Mouse (Mus musculus) ES-Bruce4 (cell line): Measurements from ENCODE around the gene Rln3. TPM values are rescaled to one million over a fixed set of nuclear protein-coding genes. Genes with fewer than 3 reads are reported as not detected.

Experiments used
- H3K27ac ChIP-seq: 2 replicates; pipeline ENCODE4 v1.5.1; 2012; ENCODE audit warnings: low read length, inconsistent platforms; ENCODE audit not compliant: insufficient read depth
- H3K27me3 ChIP-seq: 2 replicates; pipeline ENCODE4 v1.6.1; 2012; ENCODE audit warnings: mild to moderate bottlenecking, low read length, inconsistent platforms; ENCODE audit not compliant: control insufficient read depth, poor library complexity, insufficient read depth, severe bottlenecking
- H3K36me3 ChIP-seq: 2 replicates; pipeline ENCODE4 v1.6.1; 2012; ENCODE audit warnings: inconsistent platforms, mild to moderate bottlenecking, low read length, moderate library complexity; ENCODE audit not compliant: control insufficient read depth, poor library complexity, insufficient read depth, severe bottlenecking
- H3K4me1 ChIP-seq: one replicate; pipeline ENCODE4 v1.8.1; 2011; ENCODE audit warnings: low read length; ENCODE audit not compliant: control insufficient read depth, insufficient read depth
- H3K4me3 ChIP-seq: 2 replicates; pipeline ENCODE4 v1.5.1; 2011; ENCODE audit warnings: low read depth, mild to moderate bottlenecking, low read length
- H3K9ac ChIP-seq: 2 replicates; pipeline ENCODE4 v1.6.1; 2012; ENCODE audit warnings: low read depth, mild to moderate bottlenecking, inconsistent platforms; ENCODE audit not compliant: poor library complexity, severe bottlenecking
- H3K9me3 ChIP-seq: replicated peaks from 2 replicates; pipeline ENCODE4 v1.6.1; 2012; ENCODE audit warnings: mild to moderate bottlenecking, low read length, inconsistent platforms; ENCODE audit not compliant: control insufficient read depth, poor library complexity, insufficient read depth, severe bottlenecking
- CTCF ChIP-seq: IDR thresholded peaks from one replicate; pipeline ENCODE4 v1.8.1; 2011; ENCODE audit warnings: low read depth, low read length
- EP300 ChIP-seq: IDR thresholded peaks from 2 replicates; pipeline ENCODE4 v1.6.1; 2011; ENCODE audit warnings: low read depth, low read length; ENCODE audit not compliant: insufficient read depth
- POLR2A ChIP-seq: IDR thresholded peaks from one replicate; pipeline ENCODE4 v1.8.1; 2011; ENCODE audit warnings: low read length; ENCODE audit not compliant: insufficient read depth
- polyA plus RNA-seq: library from polyadenylated mRNA; stranded (reverse); fragments of >200 nt; gene quantifications from 2 replicates; pipeline ENCODE4 v1.2.4, GENCODE M21; 2011; ENCODE audit warnings: low read depth; ENCODE audit not compliant: missing spikeins, insufficient read depth, insufficient read length

Rln3 gene
- polyA plus RNA-seq, 1 experiment = 1.9 TPM

DNA sequence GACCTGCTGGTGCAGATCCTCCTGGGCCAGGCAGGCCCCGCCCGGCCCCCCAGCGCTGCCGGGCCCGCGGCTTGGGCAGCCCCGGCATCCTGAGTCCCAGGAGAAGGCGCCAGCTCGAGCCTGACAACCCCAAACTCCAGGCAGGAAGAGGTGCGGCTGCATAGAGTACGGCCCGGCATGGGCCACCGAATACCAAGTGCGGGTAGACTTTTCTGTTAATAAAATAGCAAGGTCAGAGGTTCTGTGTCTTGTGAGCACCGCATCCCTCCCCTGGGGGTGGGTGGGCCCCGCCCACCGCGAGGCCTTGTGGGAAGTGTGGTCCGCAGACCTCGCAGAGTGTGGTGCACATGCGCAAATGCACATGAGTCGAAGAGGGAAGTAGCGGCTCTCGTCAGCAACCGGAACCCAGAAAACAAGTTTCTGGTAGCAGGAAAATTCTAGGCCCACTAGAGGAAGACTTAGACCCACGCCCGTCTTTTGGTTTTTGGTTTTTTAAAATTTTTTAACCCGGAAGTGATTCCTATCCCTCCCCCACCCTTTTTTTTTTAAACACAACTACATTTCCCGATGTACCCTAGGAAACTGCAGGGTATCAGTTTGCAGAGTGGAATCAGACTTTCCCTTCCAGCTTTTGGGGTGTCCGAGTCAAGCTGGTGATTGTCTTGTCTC lies 40.1 kb downstream of the Rln3 start:
- no peak for TF ChIP-seq EP300
- TF ChIP-seq POLR2A = peak; percentile 19
- no peak for TF ChIP-seq CTCF
- Histone ChIP-seq H3K36me3 (peaks cover 13% of the 10 kb centered on the region), H3K4me3 (peak overlapping the region; percentile 93), H3K27me3 (no peaks in the 10 kb centered on the region), H3K9ac (peak overlapping the region; percentile 88), H3K4me1 (peaks cover under 1% of the 10 kb centered on the region), H3K9me3 (no peaks in the 10 kb centered on the region), H3K27ac (peak overlapping the region; percentile 62)

DNA sequence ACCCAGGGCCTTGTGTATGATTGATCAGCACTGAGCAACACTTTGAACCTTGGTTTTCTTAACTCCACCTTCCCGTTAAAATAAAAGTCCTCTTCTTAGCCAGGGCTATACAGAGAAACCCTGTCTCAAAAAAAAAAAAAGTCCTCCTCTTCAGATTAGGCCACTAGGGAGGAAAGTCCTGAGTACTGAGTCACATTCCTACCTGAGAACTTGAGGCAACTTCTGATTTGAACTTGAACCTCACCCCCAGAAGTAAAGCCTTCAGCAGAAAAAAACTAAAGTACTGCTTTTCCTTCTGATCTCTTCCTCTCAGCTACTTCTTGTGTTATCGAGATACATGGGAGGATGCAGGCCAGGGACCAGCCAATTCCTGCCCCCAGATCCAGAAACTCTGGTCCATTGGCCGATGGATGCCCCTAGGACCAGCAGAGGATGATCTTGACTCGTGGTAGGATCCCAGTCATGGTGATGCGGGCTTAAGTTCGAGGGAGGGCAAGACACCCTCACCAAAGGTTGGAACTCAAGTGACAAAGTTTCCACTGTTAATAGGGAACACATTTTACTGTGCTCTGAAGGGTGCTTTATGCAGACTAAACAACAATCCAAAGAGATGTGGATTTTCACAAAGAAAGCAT lies 41.1 kb downstream of the Rln3 start:
- Histone ChIP-seq H3K4me1 (peaks cover 7% of the 10 kb centered on the region), H3K4me3 (peak overlapping the region; percentile 93), H3K27ac (no peak overlapping the region; the same call in 1 of the 2 replicates), H3K27me3 (no peaks in the 10 kb centered on the region), H3K9me3 (no peaks in the 10 kb centered on the region), H3K36me3 (peaks cover 18% of the 10 kb centered on the region), H3K9ac (peak overlapping the region; percentile 88)
- TF ChIP-seq CTCF (no peak), EP300 (no peak), POLR2A (no peak)

DNA sequence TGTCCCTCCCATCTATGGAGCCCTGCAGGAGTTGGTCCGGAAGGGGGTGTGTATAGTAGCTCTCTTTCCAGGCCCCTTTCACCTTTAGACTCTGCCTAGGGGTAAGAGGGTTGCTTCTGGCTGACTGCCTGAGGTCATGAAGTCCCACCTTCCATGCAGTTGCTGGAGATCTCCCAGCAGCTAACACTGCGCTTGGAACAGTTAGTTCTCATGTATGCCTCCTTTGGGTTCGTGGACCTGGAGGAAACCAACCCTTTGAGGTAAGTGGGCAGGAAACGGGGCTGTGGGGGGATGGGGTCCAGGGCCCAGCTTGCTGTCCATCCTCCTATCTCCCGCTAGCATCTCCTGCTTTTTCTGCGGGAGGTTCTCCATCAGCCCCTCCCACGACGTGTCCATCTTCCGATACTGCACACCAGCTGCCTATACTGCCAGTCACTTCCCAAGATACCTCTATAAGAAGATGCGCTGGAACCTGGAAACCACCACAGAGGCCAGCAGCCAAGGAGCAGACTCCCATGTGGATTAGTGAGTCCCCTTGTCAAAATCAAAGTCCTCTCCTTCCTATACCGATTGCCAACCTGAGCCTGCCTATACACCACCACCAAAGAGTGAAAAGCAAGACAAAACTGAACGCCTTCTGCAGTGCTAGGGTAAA lies 41.7 kb downstream of the Rln3 start:
- H3K9ac ChIP-seq = no peak overlapping the region
- H3K4me1 ChIP-seq = peaks cover 7% of the 10 kb centered on the region
- H3K27ac ChIP-seq = no peak overlapping the region
- no peaks in the 10 kb centered on the region for H3K9me3 ChIP-seq
- no peaks in the 10 kb centered on the region for H3K27me3 ChIP-seq
- H3K36me3 ChIP-seq = peaks cover 18% of the 10 kb centered on the region
- H3K4me3 ChIP-seq = peak overlapping the region; percentile 15; the same call in 1 of the 2 replicates
- no peak for TF ChIP-seq CTCF
- TF ChIP-seq POLR2A = no peak
- no peak for TF ChIP-seq EP300

DNA sequence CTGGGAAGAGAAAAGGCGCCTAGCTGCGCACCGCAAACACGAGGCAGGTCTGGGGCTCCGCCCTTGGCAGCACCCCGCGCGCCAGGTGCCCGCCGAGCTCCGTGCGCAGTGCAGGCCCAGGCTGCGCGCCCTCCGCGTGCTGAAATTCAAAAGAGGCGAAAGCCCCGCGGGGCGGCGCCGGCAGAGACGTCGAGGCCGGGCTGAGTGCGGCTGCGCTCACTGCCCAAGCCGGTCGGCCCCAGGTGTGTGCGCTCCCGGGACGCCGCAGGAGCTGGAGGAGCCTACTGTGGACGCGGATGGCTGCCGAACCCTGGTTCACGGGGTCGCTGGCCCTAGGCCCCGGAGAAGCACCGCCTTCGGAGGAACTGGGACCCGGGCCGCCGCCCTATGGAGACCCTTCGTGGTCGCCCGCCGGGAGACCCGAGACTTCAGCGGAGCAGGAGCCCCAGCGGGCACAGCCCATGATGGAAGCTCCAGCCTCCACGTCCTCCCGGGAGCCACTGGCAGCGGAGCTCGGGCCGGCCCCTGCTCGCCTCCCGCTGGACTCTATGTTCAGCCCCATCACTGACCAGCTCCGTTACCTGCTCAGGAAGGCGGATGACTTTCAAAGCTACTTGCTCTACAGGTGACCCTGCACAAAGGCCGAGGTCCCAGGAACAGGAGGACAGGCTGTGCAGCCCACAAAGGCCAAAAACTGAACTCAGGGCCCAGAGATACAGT lies 43.4 kb downstream of the Rln3 start, which contains the start of gene 1700067K01Rik:
Gene 1700067K01Rik (plus strand): TSS at position 222 of the 720 bp plus-strand sequence.
- peak within 1 kb of the TSS; percentile 96 for H3K9ac ChIP-seq

DNA sequence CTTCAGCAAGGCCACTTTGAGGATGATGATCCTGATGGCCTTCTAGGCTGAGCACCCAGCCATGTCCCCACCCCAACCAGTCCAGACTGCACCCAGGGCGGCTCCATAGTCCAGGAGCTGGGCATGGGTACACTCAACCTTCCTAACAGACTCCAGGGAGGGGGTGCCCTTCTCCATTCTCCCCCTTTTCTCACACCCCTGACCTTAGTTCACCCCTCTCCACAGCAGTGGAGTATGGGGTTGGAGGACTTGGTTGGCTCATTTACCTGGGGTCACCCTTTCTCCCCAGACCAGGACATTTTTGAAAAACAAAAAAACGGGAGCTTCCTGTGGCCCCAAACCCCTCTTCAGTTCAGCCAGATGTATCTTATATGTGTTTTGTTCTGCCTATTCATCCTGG lies 45.0 kb downstream of the Rln3 start:
- Histone ChIP-seq H3K9ac (no peak overlapping the region), H3K4me1 (peaks cover 7% of the 10 kb centered on the region), H3K27ac (no peak overlapping the region), H3K36me3 (peaks cover 18% of the 10 kb centered on the region), H3K9me3 (no peaks in the 10 kb centered on the region), H3K4me3 (no peak overlapping the region), H3K27me3 (no peaks in the 10 kb centered on the region)
- TF ChIP-seq CTCF (no peak), EP300 (no peak)

More for the DNA sequence above, 43.4 kb downstream of the Rln3 start, which contains the start of gene 1700067K01Rik:
- no peak within 1 kb of the TSS for H3K27ac ChIP-seq
- H3K9me3 ChIP-seq = no peaks in the 10 kb centered on the region
- no peaks in the 10 kb centered on the region for H3K27me3 ChIP-seq
- peak within 1 kb of the TSS; percentile 73 for H3K4me3 ChIP-seq
- peaks cover 7% of the 10 kb centered on the region for H3K4me1 ChIP-seq
- H3K36me3 ChIP-seq = peaks cover 18% of the 10 kb centered on the region
- TF ChIP-seq EP300 = no peak
- no peak for TF ChIP-seq POLR2A
- no peak for TF ChIP-seq CTCF
